Mouse (Mus musculus) ES-E14 (cell line): Measurements from ENCODE around the gene Rps21.

Source experiments
- CHD2 ChIP-seq: IDR thresholded peaks from 2 replicates; pipeline ENCODE4 v1.6.1; 2014; ENCODE audit warnings: mild to moderate bottlenecking, low read depth, low read length, inconsistent platforms
- HCFC1 ChIP-seq: IDR thresholded peaks from 2 replicates; pipeline ENCODE4 v1.6.1; 2012; ENCODE audit warnings: low read length, inconsistent platforms, borderline replicate concordance; ENCODE audit not compliant: insufficient read depth
- MAFK ChIP-seq: IDR thresholded peaks from 2 replicates; pipeline ENCODE4 v1.6.1; 2014; ENCODE audit warnings: mild to moderate bottlenecking, low read depth, low read length, inconsistent platforms; ENCODE audit not compliant: insufficient read depth
- ZC3H11A ChIP-seq: IDR thresholded peaks from 2 replicates; pipeline ENCODE4 v1.6.1; 2012; ENCODE audit warnings: low read depth, mild to moderate bottlenecking, inconsistent platforms, low read length, borderline replicate concordance
- ZNF384 ChIP-seq: IDR thresholded peaks from 2 replicates; pipeline ENCODE4 v1.6.1; 2012; ENCODE audit warnings: low read depth, low read length, inconsistent platforms

- TF ChIP-seq ZNF384: no peak
- no peak for TF ChIP-seq ZC3H11A
- TF ChIP-seq MAFK: no peak
- TF ChIP-seq HCFC1: no peak
- no peak for TF ChIP-seq CHD2
These were observed 17.3 kb downstream of the Rps21 start for GRCm38 (mm10) chr2:180274523-180274922.
